Mouse (Mus musculus) ES-Bruce4 (cell line): ENCODE results near the gene Wwc2. TPM values are rescaled to one million over a fixed set of nuclear protein-coding genes. Genes with fewer than 3 reads are reported as not detected.

Experiments
- H3K27ac ChIP-seq: 2 replicates; pipeline ENCODE4 v1.5.1; 2012; ENCODE audit warnings: low read length, inconsistent platforms; ENCODE audit not compliant: insufficient read depth
- H3K27me3 ChIP-seq: 2 replicates; pipeline ENCODE4 v1.6.1; 2012; ENCODE audit warnings: mild to moderate bottlenecking, low read length, inconsistent platforms; ENCODE audit not compliant: control insufficient read depth, poor library complexity, insufficient read depth, severe bottlenecking
- H3K36me3 ChIP-seq: 2 replicates; pipeline ENCODE4 v1.6.1; 2012; ENCODE audit warnings: inconsistent platforms, mild to moderate bottlenecking, low read length, moderate library complexity; ENCODE audit not compliant: control insufficient read depth, poor library complexity, insufficient read depth, severe bottlenecking
- H3K4me1 ChIP-seq: one replicate; pipeline ENCODE4 v1.8.1; 2011; ENCODE audit warnings: low read length; ENCODE audit not compliant: control insufficient read depth, insufficient read depth
- H3K4me3 ChIP-seq: 2 replicates; pipeline ENCODE4 v1.5.1; 2011; ENCODE audit warnings: low read depth, mild to moderate bottlenecking, low read length
- H3K9ac ChIP-seq: 2 replicates; pipeline ENCODE4 v1.6.1; 2012; ENCODE audit warnings: low read depth, mild to moderate bottlenecking, inconsistent platforms; ENCODE audit not compliant: poor library complexity, severe bottlenecking
- H3K9me3 ChIP-seq: replicated peaks from 2 replicates; pipeline ENCODE4 v1.6.1; 2012; ENCODE audit warnings: mild to moderate bottlenecking, low read length, inconsistent platforms; ENCODE audit not compliant: control insufficient read depth, poor library complexity, insufficient read depth, severe bottlenecking
- CTCF ChIP-seq: IDR thresholded peaks from one replicate; pipeline ENCODE4 v1.8.1; 2011; ENCODE audit warnings: low read depth, low read length
- EP300 ChIP-seq: IDR thresholded peaks from 2 replicates; pipeline ENCODE4 v1.6.1; 2011; ENCODE audit warnings: low read depth, low read length; ENCODE audit not compliant: insufficient read depth
- POLR2A ChIP-seq: IDR thresholded peaks from one replicate; pipeline ENCODE4 v1.8.1; 2011; ENCODE audit warnings: low read length; ENCODE audit not compliant: insufficient read depth
- polyA plus RNA-seq: library from polyadenylated mRNA; stranded (reverse); fragments of >200 nt; gene quantifications from 2 replicates; pipeline ENCODE4 v1.2.4, GENCODE M21; 2011; ENCODE audit warnings: low read depth; ENCODE audit not compliant: missing spikeins, insufficient read depth, insufficient read length

The Wwc2 gene
- 42.2 and 43.0 TPM in 2 replicates for polyA plus RNA-seq

GRCm38 (mm10) chr8:47990911-47991820 is at the start of gene Wwc2:
Wwc2 (minus strand) TSS chr8:47990924.
- Histone ChIP-seq H3K27me3 (no peaks in the 10 kb centered on the region), H3K4me1 (peaks cover 4% of the 10 kb centered on the region), H3K9ac (peak within 1 kb of the TSS; percentile 99), H3K4me3 (peak within 1 kb of the TSS; percentile 83), H3K9me3 (no peaks in the 10 kb centered on the region), H3K36me3 (no peaks in the 10 kb centered on the region; the same call in 1 of the 2 replicates), H3K27ac (peak within 1 kb of the TSS; percentile 86)
- TF ChIP-seq EP300 (no peak), CTCF (no peak), POLR2A (no peak)

DNA sequence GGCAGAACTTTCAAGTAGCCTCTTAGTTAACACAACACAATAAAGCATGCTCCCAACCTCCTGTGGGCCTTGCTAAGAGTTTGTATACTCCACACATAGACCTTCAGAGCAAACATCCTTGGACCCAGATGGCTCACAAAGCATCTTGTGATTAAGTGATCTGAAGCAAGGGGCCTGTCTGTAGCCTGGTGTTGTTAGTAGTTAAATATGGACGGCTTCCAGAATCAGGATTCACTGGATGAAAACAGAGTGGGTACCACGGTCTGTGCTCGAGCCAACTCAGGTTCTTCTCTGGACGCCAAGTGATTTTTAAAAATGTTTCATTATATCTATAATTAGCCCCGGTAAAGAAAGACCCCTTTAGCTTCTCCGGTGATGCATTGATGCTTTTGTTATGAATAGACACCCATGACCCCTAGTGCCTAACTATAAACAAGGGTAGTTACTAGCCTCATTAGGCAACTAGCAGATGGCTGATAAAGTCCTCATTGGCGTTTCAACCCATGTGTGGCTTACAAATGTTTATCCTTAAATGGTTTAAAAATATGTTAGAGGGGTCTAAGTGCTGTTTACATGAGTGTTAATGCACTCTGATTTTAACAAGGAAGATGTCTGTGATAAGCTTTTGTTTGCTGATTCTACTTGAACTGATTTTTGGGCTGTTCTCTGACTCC is 47.7 kb upstream of the Wwc2 start:
- Histone ChIP-seq H3K27ac (no peak overlapping the region), H3K4me3 (no peak overlapping the region), H3K4me1 (no peaks in the 10 kb centered on the region), H3K36me3 (no peaks in the 10 kb centered on the region), H3K27me3 (no peaks in the 10 kb centered on the region), H3K9me3 (no peaks in the 10 kb centered on the region), H3K9ac (no peak overlapping the region)
- TF ChIP-seq POLR2A = no peak

GRCm38 (mm10) chr8:48032046-48032445 is 41.3 kb upstream of the Wwc2 start:
- no peak overlapping the region for H3K4me3 ChIP-seq
- H3K9ac ChIP-seq = no peak overlapping the region
- H3K27me3 ChIP-seq = no peaks in the 10 kb centered on the region
- H3K9me3 ChIP-seq = no peaks in the 10 kb centered on the region
- no peak for TF ChIP-seq EP300
- no peak for TF ChIP-seq POLR2A
- TF ChIP-seq CTCF = no peak
- no peak overlapping the region for H3K27ac ChIP-seq
- H3K4me1 ChIP-seq = no peaks in the 10 kb centered on the region
- H3K36me3 ChIP-seq = no peaks in the 10 kb centered on the region

DNA sequence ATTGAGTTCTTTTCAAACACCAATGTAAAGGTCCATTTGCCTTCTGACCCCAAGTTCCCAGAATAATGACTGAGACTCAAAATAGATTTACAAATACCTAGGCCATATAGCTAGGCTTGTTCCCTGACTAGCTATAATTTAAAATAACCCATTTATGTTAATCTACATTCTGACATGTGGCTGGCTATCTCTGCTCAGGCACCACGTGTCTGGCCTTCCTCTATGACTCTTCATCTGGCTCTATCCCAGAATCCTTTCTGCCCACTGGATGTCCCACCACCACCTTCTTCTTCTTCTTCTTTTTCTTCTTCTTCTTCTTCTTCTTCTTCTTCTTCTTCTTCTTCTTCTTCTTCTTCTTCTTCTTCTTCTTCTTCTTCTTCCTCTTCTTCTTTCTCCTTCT is 39.9 kb upstream of the Wwc2 start:
- no peak overlapping the region for H3K4me3 ChIP-seq
- TF ChIP-seq EP300 (no peak), CTCF (no peak), POLR2A (no peak)
- H3K36me3 ChIP-seq = no peaks in the 10 kb centered on the region
- no peaks in the 10 kb centered on the region for H3K27me3 ChIP-seq
- no peak overlapping the region for H3K9ac ChIP-seq
- no peaks in the 10 kb centered on the region for H3K4me1 ChIP-seq
- no peaks in the 10 kb centered on the region for H3K9me3 ChIP-seq
- H3K27ac ChIP-seq = no peak overlapping the region

DNA sequence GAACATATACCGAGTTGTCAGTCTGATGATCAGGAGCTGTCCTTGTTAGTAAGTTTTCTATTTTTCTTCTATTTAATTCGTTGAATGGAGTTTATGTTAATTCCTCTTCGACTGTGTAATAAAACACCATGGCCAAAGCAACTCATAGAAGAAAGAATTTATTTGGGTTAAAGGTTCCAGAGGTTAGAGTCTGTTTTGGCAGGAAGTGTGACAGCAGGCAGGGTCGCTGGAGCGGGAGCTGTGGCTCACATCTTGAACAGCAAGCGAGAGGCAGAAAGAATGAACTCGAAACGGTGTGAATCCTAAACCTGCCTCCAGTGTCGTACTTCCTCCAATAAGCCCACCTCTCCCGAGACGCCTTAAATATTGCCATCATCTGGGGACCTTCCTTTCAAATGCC is 36.1 kb upstream of the Wwc2 start:
- Histone ChIP-seq H3K4me3 (no peak overlapping the region), H3K27ac (no peak overlapping the region), H3K9ac (no peak overlapping the region), H3K9me3 (no peaks in the 10 kb centered on the region), H3K4me1 (no peaks in the 10 kb centered on the region), H3K36me3 (no peaks in the 10 kb centered on the region), H3K27me3 (no peaks in the 10 kb centered on the region)
- TF ChIP-seq EP300 (no peak), POLR2A (no peak)

GRCm38 (mm10) chr8:48023206-48023605 is 32.5 kb upstream of the Wwc2 start:
- no peak overlapping the region for H3K4me3 ChIP-seq
- H3K27me3 ChIP-seq = no peaks in the 10 kb centered on the region
- no peaks in the 10 kb centered on the region for H3K9me3 ChIP-seq
- no peaks in the 10 kb centered on the region for H3K36me3 ChIP-seq
- H3K4me1 ChIP-seq = no peaks in the 10 kb centered on the region
- H3K27ac ChIP-seq = no peak overlapping the region
- H3K9ac ChIP-seq = no peak overlapping the region
- TF ChIP-seq POLR2A (no peak), CTCF (peak; percentile 75)
